Mouse (Mus musculus) stomach, embryonic 14.5 days (tissue): ENCODE results near the gene Tsx. TPM values are rescaled to one million over a fixed set of nuclear protein-coding genes. Genes with fewer than 3 reads are reported as not detected.

ENCODE experiments used
- ATAC-seq: fragments of 200-750 bp; cut with Nextera tagmentation; 2 replicates; pipeline ENCODE4 v1.8.0; 2017; ENCODE audit warnings: low read depth, moderate TSS enrichment; ENCODE audit not compliant: insufficient number of reproducible peaks, insufficient read depth, low FRiP score
- H3K27ac ChIP-seq: fragments of 300-500 bp; sonication (generic); 2 replicates; pipeline ENCODE4 v1.5.1; 2014; ENCODE audit warnings: mild to moderate bottlenecking, low read length, moderate library complexity, mixed read lengths
- H3K27me3 ChIP-seq: fragments of 300-500 bp; sonication (generic); 2 replicates; pipeline ENCODE4 v1.6.1; 2014; ENCODE audit warnings: low read length, control low read depth, mixed read lengths; ENCODE audit not compliant: control insufficient read depth, insufficient read depth
- H3K36me3 ChIP-seq: fragments of 300-500 bp; sonication (generic); 2 replicates; pipeline ENCODE4 v1.6.1; 2014; ENCODE audit warnings: mild to moderate bottlenecking, control low read depth, low read length, moderate library complexity, mixed read lengths; ENCODE audit not compliant: control insufficient read depth, insufficient read depth
- H3K4me1 ChIP-seq: fragments of 300-500 bp; sonication (generic); 2 replicates; pipeline ENCODE4 v1.6.1; 2014; ENCODE audit warnings: low read length, control low read depth, mixed read lengths; ENCODE audit not compliant: control insufficient read depth, insufficient read depth
- H3K4me2 ChIP-seq: fragments of 300-500 bp; sonication (generic); replicated peaks from 2 replicates; pipeline ENCODE4 v1.6.1; 2014; ENCODE audit warnings: low read depth, low read length, control low read depth
- H3K4me3 ChIP-seq: fragments of 300-500 bp; sonication (generic); 2 replicates; pipeline ENCODE4 v1.5.1; 2014; ENCODE audit warnings: low read depth, low read length, control low read depth
- H3K9ac ChIP-seq: fragments of 300-500 bp; sonication (generic); replicated peaks from 2 replicates; pipeline ENCODE4 v1.6.1; 2014; ENCODE audit warnings: low read depth, mild to moderate bottlenecking, control low read depth, low read length, moderate library complexity, mixed read lengths
- H3K9me3 ChIP-seq: fragments of 300-500 bp; sonication (generic); 2 replicates; pipeline ENCODE4 v1.6.1; 2016; ENCODE audit warnings: low read depth, low read length, control low read depth; ENCODE audit not compliant: control insufficient read depth
- WGBS: fragments of 180-500 bp; shearing (Covaris S2); extraction: QIAGEN DNeasy Blood & Tissue Kit; methylation state at CpG from one replicate; pipeline ENCODE4 v1.1.7; 2014; 5-methylcytosine and 5-hydroxymethylcytosine counted together
- polyA plus RNA-seq: library from polyadenylated mRNA; unstranded; fragments of >200 nt; fragmentation: Nextera tagmentation; extraction: Ambion mirVana; gene quantifications from 2 replicates; pipeline ENCODE4 v1.2.1, GENCODE M21; 2014

The Tsx gene
- 0.32 and 0.87 TPM in 2 replicates for polyA plus RNA-seq

DNA sequence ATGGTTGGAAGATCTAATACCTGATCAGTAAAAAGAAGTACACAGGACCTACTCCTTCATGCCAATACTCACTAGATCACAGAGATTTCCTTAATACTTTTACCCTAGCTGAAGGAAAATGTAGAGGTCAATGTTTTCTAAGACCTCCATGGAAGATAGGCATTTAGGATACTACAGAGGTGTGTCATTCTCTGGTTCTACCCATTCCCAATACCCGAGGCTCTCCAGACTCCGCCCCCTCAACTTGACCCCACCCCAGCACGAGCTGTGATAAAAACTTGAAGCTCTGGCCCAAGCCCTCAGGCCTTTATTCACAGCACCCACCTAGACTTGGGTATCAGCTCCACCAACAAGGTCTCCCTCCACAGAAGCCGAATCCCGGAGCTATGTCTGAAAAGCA is at the start of gene Tsx:
Tsx (plus strand) TSS at position 301 of the 400 bp plus-strand sequence.
- WGBS: 79% methylated on average over 5 of the region's 5 CpGs
- ATAC-seq: no peak
- Histone ChIP-seq H3K9ac (no peak within 1 kb of the TSS), H3K27me3 (no peaks in the 10 kb centered on the region), H3K4me2 (no peak within 1 kb of the TSS), H3K9me3 (no peaks in the 10 kb centered on the region), H3K36me3 (no peaks in the 10 kb centered on the region), H3K4me1 (no peaks in the 10 kb centered on the region), H3K27ac (no peak within 1 kb of the TSS), H3K4me3 (no peak within 1 kb of the TSS)

DNA sequence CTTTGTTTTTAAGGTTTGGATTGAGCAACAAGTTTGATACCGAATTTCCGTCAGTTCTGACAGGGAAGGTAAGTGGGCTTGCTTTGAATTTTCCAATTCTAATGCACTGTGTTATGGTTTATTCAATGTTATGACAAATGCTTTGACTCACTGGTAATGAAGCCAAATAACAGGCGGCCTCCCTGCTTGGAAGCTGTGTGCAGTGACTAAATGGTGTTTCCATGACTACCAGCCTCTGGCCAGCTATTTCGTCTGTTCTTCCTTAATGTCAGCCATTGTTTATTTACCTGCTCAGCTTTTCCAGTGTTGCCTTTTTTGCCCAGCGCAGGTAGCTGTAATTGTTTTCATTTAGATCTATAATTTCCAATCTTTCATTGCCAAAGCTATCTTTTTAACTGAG is 48.1 kb upstream of the Tsx start:
- Histone ChIP-seq H3K4me2 (no peak overlapping the region), H3K27ac (no peak overlapping the region), H3K9ac (no peak overlapping the region), H3K36me3 (no peaks in the 10 kb centered on the region), H3K4me1 (no peaks in the 10 kb centered on the region), H3K27me3 (no peaks in the 10 kb centered on the region), H3K4me3 (no peak overlapping the region), H3K9me3 (no peaks in the 10 kb centered on the region)
- no peak for ATAC-seq
- 52% methylated on average over 5 of the region's 5 CpGs for WGBS

- whole genome bisulfite sequencing: 80% methylated on average over 3 of the region's 3 CpGs
Observed at GRCm38 (mm10) chrX:103368650-103369049, 45.6 kb upstream of the Tsx start.

GRCm38 (mm10) chrX:103371221-103371620 is 43.0 kb upstream of the Tsx start:
- 86% methylated on average over 2 of the region's 2 CpGs for WGBS
- Histone ChIP-seq H3K27ac (no peak overlapping the region), H3K9me3 (no peaks in the 10 kb centered on the region), H3K4me2 (no peak overlapping the region), H3K4me1 (no peaks in the 10 kb centered on the region), H3K27me3 (no peaks in the 10 kb centered on the region), H3K9ac (no peak overlapping the region), H3K4me3 (no peak overlapping the region), H3K36me3 (no peaks in the 10 kb centered on the region)
- ATAC-seq: no peak

More at GRCm38 (mm10) chrX:103368650-103369049, 45.6 kb upstream of the Tsx start:
- no peak for ATAC-seq
- no peak overlapping the region for H3K4me2 ChIP-seq
- no peak overlapping the region for H3K9ac ChIP-seq
- no peaks in the 10 kb centered on the region for H3K4me1 ChIP-seq
- no peak overlapping the region for H3K27ac ChIP-seq
- no peaks in the 10 kb centered on the region for H3K9me3 ChIP-seq
- no peaks in the 10 kb centered on the region for H3K36me3 ChIP-seq
- H3K4me3 ChIP-seq: no peak overlapping the region
- no peaks in the 10 kb centered on the region for H3K27me3 ChIP-seq

DNA sequence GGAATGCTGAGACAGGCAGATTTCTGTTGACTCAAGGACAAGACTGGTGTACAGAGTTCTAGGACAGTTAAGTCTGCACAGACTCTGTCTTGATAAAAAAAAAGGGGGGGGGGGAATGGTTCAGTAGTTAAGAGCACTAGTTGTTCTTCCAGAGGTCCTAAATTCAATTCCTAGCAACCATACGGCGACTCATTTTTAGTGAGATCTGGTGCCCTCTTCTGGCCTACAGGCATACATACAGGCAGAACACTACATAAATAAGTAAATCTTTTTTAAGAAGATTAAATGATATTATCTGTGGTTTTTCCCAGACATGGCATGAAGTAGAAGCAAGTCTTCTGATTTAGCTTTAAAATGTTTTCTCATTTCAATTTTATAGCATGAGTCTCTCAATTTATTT is 42.6 kb upstream of the Tsx start:
- Histone ChIP-seq H3K4me2 (no peak overlapping the region), H3K4me3 (no peak overlapping the region), H3K36me3 (no peaks in the 10 kb centered on the region), H3K9me3 (no peaks in the 10 kb centered on the region), H3K4me1 (no peaks in the 10 kb centered on the region), H3K9ac (no peak overlapping the region), H3K27me3 (no peaks in the 10 kb centered on the region), H3K27ac (no peak overlapping the region)
- no peak for ATAC-seq
- WGBS: 42% methylated on average over 2 of the region's 2 CpGs

GRCm38 (mm10) chrX:103374250-103374649 is 40.0 kb upstream of the Tsx start:
- H3K27ac ChIP-seq: no peak overlapping the region
- H3K9me3 ChIP-seq: no peaks in the 10 kb centered on the region
- H3K4me2 ChIP-seq: no peak overlapping the region
- no peak overlapping the region for H3K4me3 ChIP-seq
- H3K9ac ChIP-seq: no peak overlapping the region
- 58% methylated on average over 5 of the region's 5 CpGs for WGBS
- H3K36me3 ChIP-seq: no peaks in the 10 kb centered on the region
- ATAC-seq: no peak
- no peaks in the 10 kb centered on the region for H3K27me3 ChIP-seq
- H3K4me1 ChIP-seq: no peaks in the 10 kb centered on the region

GRCm38 (mm10) chrX:103384528-103384927 is 29.7 kb upstream of the Tsx start:
- H3K4me2 ChIP-seq: no peak overlapping the region
- H3K36me3 ChIP-seq: no peaks in the 10 kb centered on the region
- H3K9ac ChIP-seq: no peak overlapping the region
- H3K27ac ChIP-seq: no peak overlapping the region
- ATAC-seq: no peak
- 78% methylated on average over 3 of the region's 3 CpGs for WGBS
- no peaks in the 10 kb centered on the region for H3K27me3 ChIP-seq
- no peaks in the 10 kb centered on the region for H3K4me1 ChIP-seq
- H3K4me3 ChIP-seq: no peak overlapping the region
- H3K9me3 ChIP-seq: no peaks in the 10 kb centered on the region

GRCm38 (mm10) chrX:103388131-103388530 is 26.1 kb upstream of the Tsx start:
- H3K27ac ChIP-seq: no peak overlapping the region
- no peak overlapping the region for H3K4me2 ChIP-seq
- no peak overlapping the region for H3K4me3 ChIP-seq
- H3K9ac ChIP-seq: no peak overlapping the region
- no peaks in the 10 kb centered on the region for H3K27me3 ChIP-seq
- no peaks in the 10 kb centered on the region for H3K36me3 ChIP-seq
- no peaks in the 10 kb centered on the region for H3K9me3 ChIP-seq
- WGBS: 72% methylated on average over 3 of the region's 3 CpGs
- H3K4me1 ChIP-seq: no peaks in the 10 kb centered on the region
- ATAC-seq: no peak

GRCm38 (mm10) chrX:103393841-103394240 is 20.4 kb upstream of the Tsx start:
- no peaks in the 10 kb centered on the region for H3K4me1 ChIP-seq
- no peak overlapping the region for H3K27ac ChIP-seq
- ATAC-seq: no peak
- H3K36me3 ChIP-seq: no peaks in the 10 kb centered on the region
- H3K4me2 ChIP-seq: no peak overlapping the region
- H3K9ac ChIP-seq: no peak overlapping the region
- no peaks in the 10 kb centered on the region for H3K27me3 ChIP-seq
- no peaks in the 10 kb centered on the region for H3K9me3 ChIP-seq
- no peak overlapping the region for H3K4me3 ChIP-seq
- 75% methylated on average over 1 of the region's 1 CpGs for WGBS
